Mouse (Mus musculus) heart, embryonic 13.5 days (tissue): ENCODE measurements at regions not wholly inside any gene's neighbourhood (a gene's known extent, or its start where the extent isn't known, plus 50 kb on each side); places are given as distances from the start of the nearest gene placed in this dataset. TPM values are rescaled to one million over a fixed set of nuclear protein-coding genes. Genes with fewer than 3 reads are reported as not detected.

Experiments used
- ATAC-seq: fragments of 200-750 bp; cut with Nextera tagmentation; 2 replicates; pipeline ENCODE4 v1.8.0; 2017; ENCODE audit warnings: moderate TSS enrichment; ENCODE audit not compliant: insufficient number of reproducible peaks, low FRiP score, low TSS enrichment; ENCODE audit errors: extremely low read depth
- H3K27ac ChIP-seq: fragments of 300-500 bp; sonication (generic); replicated peaks from 2 replicates; pipeline ENCODE4 v1.5.1; 2015; ENCODE audit warnings: moderate library complexity, mild to moderate bottlenecking, inconsistent platforms
- H3K27me3 ChIP-seq: fragments of 300-500 bp; sonication (generic); replicated peaks from 2 replicates; pipeline ENCODE4 v1.6.1; 2015; ENCODE audit warnings: mild to moderate bottlenecking, inconsistent platforms
- H3K36me3 ChIP-seq: fragments of 300-500 bp; sonication (generic); 2 replicates; pipeline ENCODE4 v1.6.1; 2015; ENCODE audit warnings: mild to moderate bottlenecking, inconsistent platforms
- H3K4me1 ChIP-seq: fragments of 300-500 bp; sonication (generic); 2 replicates; pipeline ENCODE4 v1.6.1; 2015; ENCODE audit warnings: inconsistent platforms
- H3K4me2 ChIP-seq: fragments of 300-500 bp; sonication (generic); 2 replicates; pipeline ENCODE4 v1.6.1; 2015; ENCODE audit warnings: inconsistent platforms, mild to moderate bottlenecking, moderate library complexity
- H3K4me3 ChIP-seq: fragments of 300-500 bp; sonication (generic); 2 replicates; pipeline ENCODE4 v1.5.1; 2015; ENCODE audit warnings: moderate library complexity, mild to moderate bottlenecking, inconsistent platforms
- H3K9ac ChIP-seq: fragments of 300-500 bp; sonication (generic); 2 replicates; pipeline ENCODE4 v1.6.1; 2015; ENCODE audit warnings: inconsistent platforms, mild to moderate bottlenecking, moderate library complexity
- H3K9me3 ChIP-seq: fragments of 300-500 bp; sonication (generic); 2 replicates; pipeline ENCODE4 v1.6.1; 2016; ENCODE audit warnings: inconsistent platforms
- WGBS: fragments of 180-500 bp; shearing (Covaris S2); methylation state at CpG from one replicate; pipeline ENCODE4 v1.1.7; 2015; ENCODE audit warnings: mixed read lengths; 5-methylcytosine and 5-hydroxymethylcytosine counted together
- microRNA-seq: library from miRNA; unstranded; fragments of <30 nt; microRNA quantifications from one replicate; pipeline ENCODE4, GENCODE M21; 2016

GRCm38 (mm10) chr10:37206546-37206945 lies 67.8 kb upstream of the Marcks start:
- ATAC-seq = no peak
- no peak overlapping the region for H3K4me3 ChIP-seq
- no peak overlapping the region for H3K4me2 ChIP-seq
- H3K9ac ChIP-seq = no peak overlapping the region
- WGBS = 73% methylated on average over 4 of the region's 4 CpGs
- H3K27me3 ChIP-seq = no peaks in the 10 kb centered on the region
- no peaks in the 10 kb centered on the region for H3K9me3 ChIP-seq
- no peaks in the 10 kb centered on the region for H3K36me3 ChIP-seq
- no peaks in the 10 kb centered on the region for H3K4me1 ChIP-seq
- H3K27ac ChIP-seq = no peak overlapping the region

GRCm38 (mm10) chr10:37203709-37204108 lies 65.0 kb upstream of the Marcks start:
- no peaks in the 10 kb centered on the region for H3K36me3 ChIP-seq
- H3K27me3 ChIP-seq = no peaks in the 10 kb centered on the region
- no peak for ATAC-seq
- no peaks in the 10 kb centered on the region for H3K9me3 ChIP-seq
- 95% methylated on average over 1 of the region's 1 CpGs for WGBS
- H3K4me1 ChIP-seq = no peaks in the 10 kb centered on the region
- H3K4me3 ChIP-seq = no peak overlapping the region
- H3K9ac ChIP-seq = no peak overlapping the region
- H3K27ac ChIP-seq = no peak overlapping the region
- H3K4me2 ChIP-seq = no peak overlapping the region

GRCm38 (mm10) chr10:37194798-37195453 lies 56.2 kb upstream of the Marcks start:
- Histone ChIP-seq H3K27me3 (no peaks in the 10 kb centered on the region), H3K9ac (no peak overlapping the region), H3K9me3 (no peaks in the 10 kb centered on the region), H3K4me2 (no peak overlapping the region), H3K4me3 (no peak overlapping the region), H3K4me1 (0 out of 2 replicates have a peak, but pooled peaks cover 4% of the 10 kb centered on the region), H3K27ac (peak overlapping the region; percentile 69; the same call in 1 of the 2 replicates), H3K36me3 (no peaks in the 10 kb centered on the region)
- whole genome bisulfite sequencing = 85% methylated on average over 13 of the region's 13 CpGs
- no peak for ATAC-seq

- 65% methylated on average over 15 of the region's 15 CpGs for WGBS
- ATAC-seq = no peak; the same call in 1 of the 2 replicates
- H3K36me3 ChIP-seq = no peaks in the 10 kb centered on the region
- H3K27me3 ChIP-seq = no peaks in the 10 kb centered on the region
- no peaks in the 10 kb centered on the region for H3K9me3 ChIP-seq
- H3K27ac ChIP-seq = peak overlapping the region; percentile 69
- 0 out of 2 replicates have a peak, but pooled peaks cover 4% of the 10 kb centered on the region for H3K4me1 ChIP-seq
- no peak overlapping the region for H3K9ac ChIP-seq
- H3K4me3 ChIP-seq = no peak overlapping the region
- no peak overlapping the region for H3K4me2 ChIP-seq
These were observed 55.5 kb upstream of the Marcks start for GRCm38 (mm10) chr10:37194131-37194797.

GRCm38 (mm10) chr10:37192661-37193060 lies 53.9 kb upstream of the Marcks start:
- no peak overlapping the region for H3K4me3 ChIP-seq
- 71% methylated on average over 2 of the region's 2 CpGs for WGBS
- no peaks in the 10 kb centered on the region for H3K27me3 ChIP-seq
- no peaks in the 10 kb centered on the region for H3K9me3 ChIP-seq
- 0 out of 2 replicates have a peak, but pooled peaks cover 4% of the 10 kb centered on the region for H3K4me1 ChIP-seq
- H3K27ac ChIP-seq = no peak overlapping the region
- H3K4me2 ChIP-seq = no peak overlapping the region
- no peak overlapping the region for H3K9ac ChIP-seq
- no peaks in the 10 kb centered on the region for H3K36me3 ChIP-seq
- no peak for ATAC-seq

- no peak for ATAC-seq
- Histone ChIP-seq H3K27ac (no peak overlapping the region), H3K4me1 (0 out of 2 replicates have a peak, but pooled peaks cover 4% of the 10 kb centered on the region), H3K9me3 (no peaks in the 10 kb centered on the region), H3K27me3 (no peaks in the 10 kb centered on the region), H3K4me2 (no peak overlapping the region), H3K9ac (no peak overlapping the region), H3K36me3 (no peaks in the 10 kb centered on the region), H3K4me3 (no peak overlapping the region)
- 65% methylated on average over 6 of the region's 6 CpGs for WGBS
These were observed 51.4 kb upstream of the Marcks start for GRCm38 (mm10) chr10:37190092-37190491.

Small RNAs in the stretch of these regions (microRNA-seq; reads per million reads assigned to microRNA genes)
- gene Gm24710 = not detected
